Mouse (Mus musculus) CH12F3 (cell line): Measurements from ENCODE around the gene Tcfl5.

Source experiments
- in situ Hi-C: fragments of 300-500 bp; cut with MboI; formaldehyde crosslinking; loops from 2 replicates; pipeline ENCODE4 v1.14.3; 2020; ENCODE audit warnings: low sequenced_read_pairs

Gene Tcfl5

GRCm38 (mm10) chr2:180642555-180643260, at the start of gene Tcfl5:
Tcfl5 (minus strand) TSS chr2:180642708.
- in situ Hi-C loops, result no loop called here

- in situ Hi-C loops, result no loop called here
Observed at GRCm38 (mm10) chr2:180689841-180690240, 47.3 kb upstream of the Tcfl5 start.

DNA sequence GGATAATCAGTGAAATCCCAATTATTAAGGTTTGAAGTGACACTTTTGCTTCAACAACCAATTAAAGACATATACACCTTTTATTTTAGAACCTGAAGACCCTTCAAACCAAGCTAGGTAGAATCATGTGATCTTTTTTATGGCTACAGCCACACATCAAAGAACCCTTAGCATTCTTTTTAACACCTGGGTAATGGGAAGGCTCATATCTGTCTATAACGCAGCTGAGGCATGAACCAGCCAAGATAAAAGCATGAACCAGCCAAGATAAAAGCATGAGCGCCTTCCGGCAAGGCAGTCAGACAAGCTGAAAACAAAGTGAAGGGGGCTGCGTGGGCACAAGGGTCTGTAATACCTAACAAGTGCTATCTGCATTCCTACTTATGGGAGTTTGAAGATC, 41.5 kb upstream of the Tcfl5 start:
- in situ Hi-C loops, result no loop called here

DNA sequence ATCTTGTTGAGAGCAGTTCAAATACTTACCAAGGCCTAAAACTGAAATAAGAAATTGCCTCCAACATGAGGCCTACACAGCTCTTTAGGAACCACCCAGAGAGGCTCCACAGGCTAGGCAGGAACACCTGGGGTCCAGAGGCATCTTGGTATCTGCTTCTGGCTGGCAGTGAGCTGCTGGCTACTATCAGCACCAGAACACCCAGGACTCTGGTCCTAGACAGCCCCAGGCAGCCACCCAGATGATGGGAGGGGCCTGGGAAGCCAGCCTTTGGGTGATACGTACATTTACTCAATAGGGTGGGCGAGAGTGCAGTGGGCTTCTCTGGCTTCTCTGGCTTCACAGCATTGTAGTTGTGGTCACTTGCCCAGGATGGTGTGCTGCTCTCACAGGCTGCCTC, 41.0 kb upstream of the Tcfl5 start:
- in situ Hi-C loops, result no loop called here

GRCm38 (mm10) chr2:180681225-180681624, 38.7 kb upstream of the Tcfl5 start:
- in situ Hi-C loops, result no loop called here

- in situ Hi-C loops, result no loop called here
Observed at GRCm38 (mm10) chr2:180678609-180679140, 36.2 kb upstream of the Tcfl5 start.

DNA sequence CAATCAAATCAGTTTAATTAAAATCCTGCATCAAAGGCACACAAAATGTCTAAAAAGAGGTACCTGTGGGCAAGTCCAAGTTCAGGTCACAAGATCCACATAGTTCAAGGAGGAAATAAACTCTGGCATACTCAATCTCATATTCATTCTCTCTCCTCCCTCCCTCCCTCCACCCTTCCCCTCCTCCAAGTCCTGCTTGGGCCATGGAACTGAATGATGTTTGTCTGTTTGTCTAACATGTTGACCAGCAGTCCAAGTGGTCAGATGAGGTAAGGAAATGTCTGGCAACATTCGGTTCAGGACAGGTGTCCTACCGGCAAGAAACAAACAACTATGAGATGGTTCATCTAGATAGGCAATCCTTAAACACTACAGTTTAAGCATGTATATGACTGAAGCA, 34.2 kb upstream of the Tcfl5 start:
- in situ Hi-C loops, result no loop called here

- in situ Hi-C loops, result no loop called here
Observed at GRCm38 (mm10) chr2:180662008-180662407, 19.5 kb upstream of the Tcfl5 start.

DNA sequence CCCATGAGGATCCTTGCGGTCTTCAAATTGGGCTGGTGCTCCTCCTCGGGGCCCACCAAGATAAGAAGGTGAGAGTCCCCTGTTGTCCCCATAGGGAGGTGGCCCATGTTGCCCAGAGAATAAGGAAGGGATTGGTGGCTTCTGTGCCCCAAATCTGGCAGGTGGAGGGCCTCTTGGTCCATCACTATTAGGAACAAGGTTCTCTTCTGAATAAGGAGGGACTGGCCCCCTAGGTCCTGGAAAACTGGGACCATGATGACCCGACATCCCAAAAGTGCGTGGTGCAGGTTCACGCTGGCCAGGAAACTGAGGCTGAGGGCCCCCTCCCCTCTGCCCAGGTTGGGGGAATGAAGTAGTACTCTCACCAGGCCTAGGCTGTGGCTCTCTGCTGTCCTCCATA, 18.0 kb upstream of the Tcfl5 start:
- in situ Hi-C loops, result no loop called here

DNA sequence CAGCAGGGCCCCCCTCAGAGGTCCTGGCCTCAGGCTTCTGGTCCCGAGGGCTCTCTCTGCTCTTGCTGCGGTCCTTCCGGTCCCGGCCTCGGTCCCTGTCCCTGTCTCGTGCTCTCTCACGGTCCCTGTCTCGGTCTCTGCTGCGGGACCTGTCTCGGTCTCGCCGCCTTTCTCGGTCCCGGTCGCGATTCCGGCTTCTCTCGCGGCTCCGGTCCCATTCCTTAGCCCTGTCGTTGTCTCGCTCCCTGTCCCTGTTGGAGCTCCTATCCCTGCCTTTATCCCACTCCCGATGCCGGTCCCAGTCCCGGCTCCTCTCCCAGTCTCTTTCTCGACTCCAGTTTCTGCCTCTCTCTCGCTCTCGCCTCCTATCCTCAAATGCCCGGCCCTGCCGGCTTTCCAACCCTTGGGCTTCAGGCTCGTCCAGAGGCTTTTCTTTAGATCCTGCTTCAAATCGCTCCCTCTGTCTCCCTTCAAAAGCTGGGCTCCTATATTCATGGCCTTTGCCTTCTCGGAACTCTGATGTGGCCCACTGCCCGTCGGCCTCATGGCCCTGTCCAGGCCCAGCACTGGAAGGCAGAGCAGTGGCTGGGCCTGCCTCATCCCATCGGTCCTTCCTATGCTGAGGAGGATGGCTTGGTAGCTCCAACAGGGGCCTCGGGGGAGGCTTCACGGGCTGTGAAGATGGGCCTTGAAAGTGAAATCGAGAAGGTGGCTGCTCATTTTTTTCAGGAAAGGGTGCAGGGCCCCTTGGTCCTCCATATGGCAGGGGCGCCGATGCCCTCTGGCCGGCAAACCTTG, 17.0 kb upstream of the Tcfl5 start:
- in situ Hi-C loops, result no loop called here

GRCm38 (mm10) chr2:180658381-180658780, 15.9 kb upstream of the Tcfl5 start:
- in situ Hi-C loops, result no loop called here

DNA sequence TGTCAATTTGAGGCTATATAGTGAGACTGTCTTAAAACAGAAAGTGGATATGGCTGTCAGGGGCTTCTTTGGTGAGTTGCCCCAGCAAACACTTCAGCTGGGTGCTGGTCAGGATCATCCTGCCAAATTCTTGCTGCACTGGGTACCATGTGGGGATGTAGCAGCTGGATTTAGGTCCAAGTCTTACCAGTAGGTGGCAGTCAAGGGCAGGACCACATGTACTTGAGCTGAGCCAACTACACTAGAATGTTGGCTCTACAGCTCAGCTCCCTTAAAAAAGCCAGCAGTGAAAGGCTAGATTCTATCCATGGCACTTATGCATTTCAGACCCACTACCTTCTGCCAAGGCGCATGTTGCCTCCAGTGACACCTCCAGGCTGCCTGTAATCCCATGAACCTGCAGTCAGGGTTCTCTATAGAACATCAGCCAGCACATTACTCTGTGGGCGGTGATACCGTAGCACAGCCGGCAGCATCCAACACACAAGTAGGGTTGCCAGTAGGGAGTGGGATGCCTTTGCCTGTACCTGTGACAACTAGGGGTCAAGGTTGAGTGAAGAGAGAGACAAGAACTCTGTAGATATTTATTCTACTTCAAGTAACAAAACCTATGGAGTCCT, 15.0 kb upstream of the Tcfl5 start:
- in situ Hi-C loops, result no loop called here

- in situ Hi-C loops, result no loop called here
Observed at GRCm38 (mm10) chr2:180655150-180655549, 12.6 kb upstream of the Tcfl5 start.

GRCm38 (mm10) chr2:180654666-180655065, 12.2 kb upstream of the Tcfl5 start:
- in situ Hi-C loops, result no loop called here

GRCm38 (mm10) chr2:180646841-180647240, 4.3 kb upstream of the Tcfl5 start:
- in situ Hi-C loops, result no loop called here

DNA sequence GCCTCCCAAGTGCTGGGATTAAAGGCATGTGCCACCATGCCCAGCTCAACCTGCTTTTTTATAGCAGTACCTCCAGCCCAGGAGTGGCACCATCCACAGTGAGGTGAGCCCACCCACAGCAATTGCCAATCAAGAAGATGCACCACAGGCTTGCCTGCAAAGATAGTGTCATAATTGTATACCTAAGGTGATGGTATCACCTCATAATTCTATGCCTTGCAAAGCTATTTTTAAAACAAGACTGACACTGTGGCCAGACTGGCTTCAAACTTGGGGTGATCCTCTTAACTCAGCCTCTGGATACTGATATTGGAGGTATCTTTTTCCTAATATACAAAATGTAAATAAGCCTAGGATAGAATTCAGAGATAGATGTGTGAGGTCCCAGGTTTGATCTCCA, 1.1 kb upstream of the Tcfl5 start:
- in situ Hi-C loops, result no loop called here

DNA sequence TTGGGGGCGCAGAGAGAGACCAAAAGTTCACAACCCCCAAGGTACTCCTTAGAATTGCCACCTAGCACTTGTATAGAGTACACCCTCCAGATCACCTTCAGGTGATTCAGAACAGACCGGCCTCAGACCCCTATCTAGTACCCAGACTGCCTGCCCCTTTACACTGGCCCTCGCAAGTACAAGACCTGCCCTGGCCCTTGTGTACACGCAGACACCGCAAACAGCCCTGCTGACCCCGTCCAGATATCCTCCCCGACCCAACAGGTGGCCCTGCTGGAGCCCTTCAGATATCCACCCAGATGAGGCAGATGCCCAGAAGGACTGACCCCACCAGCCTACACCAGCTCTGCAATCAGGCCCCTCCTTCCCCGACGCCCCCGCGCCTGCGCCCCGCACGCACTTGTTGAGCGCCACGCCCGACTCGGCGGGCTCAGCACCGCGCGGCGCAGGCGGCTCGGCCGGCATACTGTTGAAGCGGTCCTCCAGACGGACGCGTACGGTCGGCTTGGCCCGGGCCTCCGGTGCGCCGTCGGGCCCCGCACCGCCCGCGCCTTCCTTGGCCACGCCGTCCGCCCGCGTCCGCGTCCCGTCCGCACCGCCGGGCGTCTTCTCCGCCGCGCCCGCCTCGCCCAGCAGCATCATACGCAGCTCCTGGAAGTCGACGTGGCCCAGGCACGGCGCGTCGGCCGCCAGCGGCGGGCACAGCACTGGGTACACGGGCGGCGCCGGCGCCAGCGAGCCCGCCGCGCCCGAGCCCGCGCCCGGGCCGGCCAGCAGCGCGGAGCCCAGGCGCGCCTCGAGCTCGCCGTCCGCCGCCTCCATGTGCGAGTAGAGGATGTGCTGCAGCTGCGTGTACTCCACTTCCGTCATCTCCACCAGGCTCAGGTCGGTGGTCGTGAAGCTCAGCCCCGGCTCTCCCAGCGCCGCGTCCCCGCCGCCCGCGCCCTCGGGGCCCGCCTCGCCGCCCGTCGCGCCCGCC, 643 bp downstream of the Tcfl5 start:
- in situ Hi-C loops, result no loop called here

DNA sequence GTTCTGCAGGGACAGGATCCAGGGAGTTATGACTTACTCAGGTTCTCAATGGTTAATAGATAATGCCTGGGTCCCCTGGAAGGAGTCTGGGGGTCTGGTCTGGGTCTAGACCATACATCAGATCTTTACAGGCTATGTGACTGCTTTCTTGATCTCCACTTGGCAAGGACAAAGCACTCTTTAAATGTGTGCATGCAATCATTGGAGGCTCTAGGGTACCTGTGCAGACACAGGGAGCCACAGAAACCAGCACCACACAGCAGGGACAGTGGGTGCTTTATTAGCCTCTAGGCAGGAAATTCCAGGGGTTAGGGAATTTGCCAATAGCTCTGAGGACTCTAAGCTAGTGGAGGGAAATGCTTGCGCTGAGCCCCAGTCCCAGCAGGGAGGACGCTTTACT, 30.6 kb downstream of the Tcfl5 start:
- in situ Hi-C loops, result no loop called here

DNA sequence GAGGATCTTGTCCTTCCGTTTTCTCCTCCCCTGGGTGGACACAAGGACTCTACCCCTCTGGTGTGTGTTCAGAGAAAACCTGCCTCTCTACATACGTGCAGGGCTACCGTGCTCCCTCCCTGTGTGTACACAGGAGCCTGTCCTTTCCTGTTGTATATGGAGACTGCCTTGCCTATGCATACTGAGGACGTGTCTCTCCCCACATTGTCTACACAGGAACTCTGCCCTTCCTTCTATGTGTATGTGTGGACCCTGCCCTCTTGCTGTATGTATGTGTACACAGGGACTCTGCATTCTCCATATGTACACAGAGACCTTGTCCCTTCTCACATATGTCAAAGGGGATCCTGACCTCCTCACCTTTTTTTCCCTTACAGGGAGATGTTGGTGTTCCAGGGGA, 32.2 kb downstream of the Tcfl5 start:
- in situ Hi-C loops, result no loop called here

GRCm38 (mm10) chr2:180604781-180605180, 37.7 kb downstream of the Tcfl5 start:
- in situ Hi-C loops, result no loop called here
